Mouse (Mus musculus) yolk sac, embryonic 10.5 days (tissue): ENCODE measurements around the gene Daam1.
A peak's percentile ranks its signal among the peaks of the same experiment; 100 is the strongest.
"Not testable (repeated sequence)": the region's sequence is repeated elsewhere in the genome, so short reads cannot be mapped to it uniquely, and the experiment has no call there.

Experiments
- DNase-seq: peaks from one replicate; pipeline ENCODE4 v3.0.0-alpha.2; 2017; ENCODE audit warnings: low spot score

Gene Daam1

GRCm38 (mm10) chr12:71834041-71834440 is 3.2 kb downstream of the Daam1 start:
- DNase-seq, result no peak

- DNase-seq, result peak; percentile 76
These were observed 5.2 kb downstream of the Daam1 start for GRCm38 (mm10) chr12:71835966-71836668.

GRCm38 (mm10) chr12:71836776-71837175 is 5.9 kb downstream of the Daam1 start:
- DNase-seq, result no peak

- no peak for DNase-seq
These were observed 6.7 kb downstream of the Daam1 start for GRCm38 (mm10) chr12:71837576-71837975.

- peak; percentile 63 for DNase-seq
These were observed 7.4 kb downstream of the Daam1 start for GRCm38 (mm10) chr12:71838230-71838629.

- DNase-seq, result no peak
These were observed 8.8 kb downstream of the Daam1 start for GRCm38 (mm10) chr12:71839653-71840052.

GRCm38 (mm10) chr12:71840430-71841186 is 9.7 kb downstream of the Daam1 start:
- no peak for DNase-seq

GRCm38 (mm10) chr12:71842006-71842405 is 11.1 kb downstream of the Daam1 start:
- DNase-seq, result no peak

GRCm38 (mm10) chr12:71842588-71842987 is 11.7 kb downstream of the Daam1 start:
- DNase-seq, result no peak

- DNase-seq, result no peak
These were observed 14.6 kb downstream of the Daam1 start for GRCm38 (mm10) chr12:71845486-71845885.

- not testable (repeated sequence) for DNase-seq
These were observed 15.5 kb downstream of the Daam1 start for GRCm38 (mm10) chr12:71846416-71846815.

GRCm38 (mm10) chr12:71847024-71847423 is 16.1 kb downstream of the Daam1 start:
- DNase-seq, result not testable (repeated sequence)

- DNase-seq, result no peak
These were observed 16.7 kb downstream of the Daam1 start for GRCm38 (mm10) chr12:71847617-71848016.

GRCm38 (mm10) chr12:71848037-71848776 is 17.3 kb downstream of the Daam1 start:
- no peak for DNase-seq

- DNase-seq, result no peak
These were observed 18.2 kb downstream of the Daam1 start for GRCm38 (mm10) chr12:71849051-71849450.

GRCm38 (mm10) chr12:71850135-71850534 is 19.3 kb downstream of the Daam1 start:
- no peak for DNase-seq

- no peak for DNase-seq
These were observed 21.8 kb downstream of the Daam1 start for GRCm38 (mm10) chr12:71852678-71853077.

- no peak for DNase-seq
These were observed 22.8 kb downstream of the Daam1 start for GRCm38 (mm10) chr12:71853694-71854093.

- peak; percentile 81 for DNase-seq
These were observed 23.3 kb downstream of the Daam1 start for GRCm38 (mm10) chr12:71854191-71854590.

- DNase-seq, result peak; percentile 44
These were observed 25.0 kb downstream of the Daam1 start for GRCm38 (mm10) chr12:71855730-71856479.

- no peak for DNase-seq
These were observed 25.5 kb downstream of the Daam1 start for GRCm38 (mm10) chr12:71856480-71856754.

GRCm38 (mm10) chr12:71859096-71859495 is 28.2 kb downstream of the Daam1 start:
- DNase-seq, result no peak
